Mouse (Mus musculus): ENCODE data around the gene Wwox. TPM values are rescaled to one million over a fixed set of nuclear protein-coding genes. Genes with fewer than 3 reads are reported as not detected.

Gene Wwox
- total and polyA plus RNA-seq, 3 experiments, result 7.8 to 11.5 (median 9.1) TPM

DNA sequence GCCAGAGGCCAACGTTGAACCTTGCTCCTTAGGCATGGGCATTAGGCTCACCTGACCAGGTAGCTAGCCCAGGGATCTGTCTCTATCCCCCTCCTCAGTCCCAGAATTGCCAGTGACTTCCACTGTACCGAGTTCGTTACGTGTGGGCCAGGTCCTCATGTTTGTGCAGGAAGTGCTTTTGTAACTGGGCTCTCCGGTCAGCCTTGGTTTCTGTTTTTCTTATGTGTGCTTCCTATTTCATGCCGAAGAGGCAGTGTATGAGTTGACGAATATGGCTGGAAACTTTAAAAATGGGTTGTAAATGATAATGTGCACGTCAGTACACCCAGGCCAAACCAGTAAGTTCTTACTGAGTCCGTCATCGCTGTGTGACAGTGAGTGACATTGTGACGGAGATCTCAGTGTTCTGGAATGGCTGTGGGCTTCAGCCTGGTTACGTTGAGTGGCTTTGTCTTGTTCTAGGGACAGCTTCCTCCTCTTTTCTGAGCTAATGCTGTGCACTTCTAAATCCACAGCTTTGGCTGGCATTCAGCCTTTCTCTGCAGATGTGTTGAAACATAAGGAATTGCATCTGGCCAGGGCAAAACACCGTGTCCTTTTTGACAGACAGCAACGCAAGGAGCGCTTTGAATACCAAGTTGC lies 87.3 kb downstream of the Wwox start:
- no peak overlapping the region for H3K27ac ChIP-seq (ENCODE audit: insufficient read depth, low read depth)
- in situ Hi-C loops (cut with MboI; ENCODE audit: low pct_ligation_motif_present, low pct_unique_long_range_greater_than_20kb, low sequenced_read_pairs), result loop anchor here (25.0 kb wide), 1 partner anchor 236 kb away; no protein-coding TSS in a partner anchor
- H3K36me3 ChIP-seq (replicated peaks in 1 of 2; ENCODE audit: control insufficient read depth in 1 of 2, insufficient read depth in 1 of 2, low read length in 1 of 2), result peaks cover 0 to 25% of the 10 kb centered on the region in 2 experiments
- DNase-seq (ENCODE audit: extremely low read depth), result no peak
- no peak overlapping the region for H3K9ac ChIP-seq (ENCODE audit: insufficient read depth, low read depth)
- no peaks in the 10 kb centered on the region for H3K27me3 ChIP-seq (replicated peaks)
- H3K79me2 ChIP-seq (replicated peaks; ENCODE audit: control insufficient read depth, extremely low read depth, insufficient read depth, poor library complexity, severe bottlenecking), result no peaks in the 10 kb centered on the region
- dilution Hi-C loops (cut with MboI; ENCODE audit: extremely low pct_ligation_motif_present, extremely low pct_unique_long_range_greater_than_20kb, low sequenced_read_pairs), result no loop called here
- H3K4me2 ChIP-seq (ENCODE audit: insufficient read depth, low read depth, poor library complexity, severe bottlenecking), result no peak overlapping the region
- H3K4me1 ChIP-seq (ENCODE audit: control insufficient read depth in 1 of 2, insufficient read depth in 2 of 2), result no peaks in the 10 kb centered on the region
- no peak overlapping the region for H3K4me3 ChIP-seq (replicated peaks in 1 of 3; ENCODE audit: low read depth in 2 of 3, low read length in 2 of 3, poor library complexity in 1 of 3)
- H3K9me3 ChIP-seq (replicated peaks; ENCODE audit: low read length), result no peaks in the 10 kb centered on the region
- no peak for TF ChIP-seq JUND (conservative IDR thresholded peaks at IDR 0.05; ENCODE audit: low read depth, low read length)
- no peak for TF ChIP-seq TCF12 (IDR thresholded peaks at IDR 0.05; ENCODE audit: low read depth, low read length)
- no peak for TF ChIP-seq MAFK (IDR thresholded peaks at IDR 0.05; ENCODE audit: insufficient replicate concordance, low read length)

DNA sequence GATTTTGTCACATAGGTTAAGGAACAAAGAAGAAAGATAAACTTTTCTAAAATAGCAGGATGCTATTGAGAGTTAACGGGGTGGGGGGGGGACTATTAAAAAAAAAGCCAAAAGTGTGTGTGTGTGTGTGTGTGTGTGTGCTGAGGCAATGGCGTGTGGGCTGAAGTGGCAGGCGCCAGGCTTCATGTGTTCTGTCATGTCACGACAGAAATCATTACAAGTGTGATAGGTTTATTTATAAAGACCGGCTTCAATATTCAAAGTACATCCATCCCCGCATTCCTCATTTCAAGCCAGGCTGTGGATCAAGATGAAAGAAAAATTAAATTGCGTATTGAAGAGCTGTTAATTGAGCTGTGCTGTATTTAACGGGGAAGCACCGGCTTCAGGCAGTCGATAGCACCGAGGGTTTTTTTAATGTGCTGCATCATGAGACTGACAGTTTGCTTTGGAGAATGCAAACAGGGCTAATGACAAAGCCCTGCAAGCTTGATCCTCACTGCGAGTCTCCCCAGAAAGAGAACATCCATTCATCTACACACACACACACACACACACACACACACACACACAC lies 88.3 kb downstream of the Wwox start:
- dilution Hi-C loops (cut with MboI; ENCODE audit: extremely low pct_ligation_motif_present, extremely low pct_unique_long_range_greater_than_20kb, low sequenced_read_pairs) (no loop called here), in situ Hi-C loops (cut with MboI; ENCODE audit: low pct_ligation_motif_present, low pct_unique_long_range_greater_than_20kb, low sequenced_read_pairs) (loop anchor here (25.0 kb wide), 1 partner anchor 235 kb away; no protein-coding TSS in a partner anchor)
- DNase-seq (ENCODE audit: extremely low read depth), result no peak
- Histone ChIP-seq H3K36me3 (replicated peaks in 1 of 2; ENCODE audit: control insufficient read depth in 1 of 2, insufficient read depth in 1 of 2, low read length in 1 of 2) (peaks cover 0 to 24% of the 10 kb centered on the region in 2 experiments), H3K27ac (ENCODE audit: insufficient read depth, low read depth) (no peak overlapping the region), H3K9me3 (replicated peaks; ENCODE audit: low read length) (no peaks in the 10 kb centered on the region), H3K27me3 (replicated peaks) (no peaks in the 10 kb centered on the region), H3K79me2 (replicated peaks; ENCODE audit: control insufficient read depth, extremely low read depth, insufficient read depth, poor library complexity, severe bottlenecking) (no peaks in the 10 kb centered on the region), H3K4me3 (replicated peaks in 1 of 3; ENCODE audit: low read depth in 2 of 3, low read length in 2 of 3, poor library complexity in 1 of 3) (no peak overlapping the region), H3K4me2 (ENCODE audit: insufficient read depth, low read depth, poor library complexity, severe bottlenecking) (no peak overlapping the region), H3K4me1 (ENCODE audit: control insufficient read depth in 1 of 2, insufficient read depth in 2 of 2) (no peaks in the 10 kb centered on the region), H3K9ac (ENCODE audit: insufficient read depth, low read depth) (no peak overlapping the region)
- TF ChIP-seq CHD1 (IDR thresholded peaks at IDR 0.05; ENCODE audit: low read depth, low read length) (no peak), ETS1 (conservative IDR thresholded peaks at IDR 0.05; ENCODE audit: low read depth, low read length) (no peak), JUND (conservative IDR thresholded peaks at IDR 0.05; ENCODE audit: low read depth, low read length) (no peak), SIN3A (IDR thresholded peaks at IDR 0.05; ENCODE audit: low read length) (no peak), SMC3 (IDR thresholded peaks at IDR 0.05; ENCODE audit: low read depth, low read length) (no peak), HCFC1 (IDR thresholded peaks at IDR 0.05; ENCODE audit: low read depth, low read length) (no peak), NELFE (IDR thresholded peaks at IDR 0.05; ENCODE audit: low read depth, low read length) (no peak)

DNA sequence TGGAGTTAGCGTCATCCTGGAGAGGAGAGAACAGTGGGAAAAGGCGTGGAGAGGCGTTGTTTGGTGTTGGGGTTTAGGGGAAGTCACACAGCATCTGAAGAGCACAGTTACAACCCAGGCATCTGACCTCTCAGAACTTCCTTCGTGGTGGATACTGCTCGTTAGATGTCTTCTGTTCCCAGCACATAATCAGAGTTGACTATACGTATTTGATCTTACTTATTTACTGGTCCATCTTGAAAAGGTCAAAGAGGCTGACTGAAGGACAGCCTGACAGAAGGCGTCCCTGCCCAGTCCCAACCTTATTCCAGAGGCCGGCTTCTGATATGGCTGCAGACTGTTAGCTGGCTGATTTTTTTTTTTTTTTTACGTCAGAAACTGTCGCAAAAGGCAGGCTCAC lies 90.1 kb downstream of the Wwox start:
- no peak for DNase-seq (ENCODE audit: extremely low read depth)
- Histone ChIP-seq H3K4me2 (ENCODE audit: insufficient read depth, low read depth, poor library complexity, severe bottlenecking) (no peak overlapping the region), H3K36me3 (replicated peaks in 1 of 2; ENCODE audit: control insufficient read depth in 1 of 2, insufficient read depth in 1 of 2, low read length in 1 of 2) (peaks cover 0 to 23% of the 10 kb centered on the region in 2 experiments), H3K4me1 (ENCODE audit: control insufficient read depth in 1 of 2, insufficient read depth in 2 of 2) (no peaks in the 10 kb centered on the region), H3K27me3 (replicated peaks) (no peaks in the 10 kb centered on the region), H3K79me2 (replicated peaks; ENCODE audit: control insufficient read depth, extremely low read depth, insufficient read depth, poor library complexity, severe bottlenecking) (no peaks in the 10 kb centered on the region), H3K9ac (ENCODE audit: insufficient read depth, low read depth) (no peak overlapping the region), H3K27ac (ENCODE audit: insufficient read depth, low read depth) (no peak overlapping the region), H3K4me3 (replicated peaks in 1 of 3; ENCODE audit: low read depth in 2 of 3, low read length in 2 of 3, poor library complexity in 1 of 3) (no peak overlapping the region), H3K9me3 (replicated peaks; ENCODE audit: low read length) (no peaks in the 10 kb centered on the region)
- dilution Hi-C loops (cut with MboI; ENCODE audit: extremely low pct_ligation_motif_present, extremely low pct_unique_long_range_greater_than_20kb, low sequenced_read_pairs), result no loop called here
- in situ Hi-C loops (cut with MboI; ENCODE audit: low pct_ligation_motif_present, low pct_unique_long_range_greater_than_20kb, low sequenced_read_pairs), result loop anchor here (25.0 kb wide), 1 partner anchor 233 kb away; no protein-coding TSS in a partner anchor
- TF ChIP-seq CTCF (conservative IDR thresholded peaks at IDR 0.05 in 1 of 2, IDR thresholded peaks at IDR 0.05 in 1 of 2; ENCODE audit: low read depth in 2 of 2, low read length in 2 of 2) (no peak), MYC (IDR thresholded peaks at IDR 0.05; ENCODE audit: low read depth, low read length) (no peak)
